Mouse (Mus musculus) cerebellum, adult (tissue): ENCODE results near the gene Bzw1.

ENCODE experiments used
- ATAC-seq: cut with Nextera tagmentation; 2 replicates; pipeline ENCODE4 v1.9.2; 2017; ENCODE audit warnings: mild to moderate bottlenecking, moderate library complexity, mixed read lengths; ENCODE audit not compliant: insufficient number of reproducible peaks, low FRiP score, low TSS enrichment

The Bzw1 gene

GRCm38 (mm10) chr1:58393284-58394195, 842 bp downstream of the Bzw1 start:
- ATAC-seq, result peak; percentile 49

DNA sequence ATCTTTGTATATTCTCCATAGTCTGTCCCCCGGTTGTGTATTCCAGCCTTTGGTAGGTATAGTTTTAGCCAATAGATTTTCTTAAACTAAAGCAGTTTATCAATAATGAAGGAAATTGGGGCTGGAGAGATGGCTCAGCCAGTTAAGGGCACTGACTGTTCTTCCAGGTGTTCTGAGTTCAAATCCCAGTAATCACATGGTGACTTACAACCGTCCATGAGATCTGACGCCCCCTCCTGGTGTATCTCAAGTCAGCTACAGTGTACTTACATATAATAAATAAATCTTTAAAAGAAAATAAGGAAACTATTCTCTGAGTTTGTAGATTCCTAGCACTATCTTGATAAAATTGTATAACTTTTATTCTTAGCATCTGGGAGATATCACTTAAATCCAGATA, 2.6 kb downstream of the Bzw1 start:
- no peak for ATAC-seq

GRCm38 (mm10) chr1:58396179-58396578, 3.5 kb downstream of the Bzw1 start:
- no peak for ATAC-seq

GRCm38 (mm10) chr1:58397731-58398130, 5.0 kb downstream of the Bzw1 start:
- no peak for ATAC-seq

DNA sequence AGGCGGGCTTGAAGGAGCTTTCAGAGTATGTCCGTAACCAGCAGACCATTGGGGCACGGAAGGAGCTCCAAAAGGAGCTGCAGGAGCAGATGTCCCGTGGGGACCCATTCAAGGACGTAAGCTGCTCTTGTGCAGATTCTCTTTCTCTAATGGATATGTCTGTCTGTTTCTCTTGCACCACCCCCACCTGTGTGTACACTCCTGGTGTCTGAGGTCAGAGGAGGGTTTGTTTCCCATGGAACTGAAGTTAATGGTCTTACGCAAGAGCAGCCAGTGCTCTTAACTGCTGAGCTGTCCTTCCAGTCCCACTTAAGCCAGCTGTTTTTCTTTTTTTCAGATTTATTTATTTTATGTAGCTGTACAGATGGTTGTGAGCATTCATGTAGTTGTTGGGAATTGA, 8.7 kb downstream of the Bzw1 start:
- no peak for ATAC-seq

- no peak for ATAC-seq
These were observed 11.0 kb downstream of the Bzw1 start for GRCm38 (mm10) chr1:58403745-58404144.

DNA sequence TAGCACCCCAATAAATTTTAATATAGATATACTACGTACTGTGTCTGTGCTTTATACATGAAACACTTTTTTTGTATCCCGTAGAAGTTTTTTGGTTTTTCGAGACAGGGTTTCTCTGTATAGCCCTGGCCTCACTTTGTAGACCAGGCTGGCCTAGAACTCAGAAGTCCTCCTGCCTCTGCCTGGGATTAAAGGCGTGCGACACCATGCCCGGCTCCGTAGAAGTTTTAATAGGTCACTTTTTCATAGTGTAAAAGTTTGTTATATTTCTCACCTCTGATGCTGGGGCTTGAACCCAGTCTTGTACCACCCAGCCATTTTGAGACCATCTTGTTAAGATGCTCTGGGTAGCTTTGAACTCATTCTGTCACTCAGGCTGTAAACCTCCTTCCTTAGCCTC, 14.6 kb downstream of the Bzw1 start:
- no peak for ATAC-seq

GRCm38 (mm10) chr1:58408141-58408540, 15.4 kb downstream of the Bzw1 start:
- ATAC-seq, result no peak

DNA sequence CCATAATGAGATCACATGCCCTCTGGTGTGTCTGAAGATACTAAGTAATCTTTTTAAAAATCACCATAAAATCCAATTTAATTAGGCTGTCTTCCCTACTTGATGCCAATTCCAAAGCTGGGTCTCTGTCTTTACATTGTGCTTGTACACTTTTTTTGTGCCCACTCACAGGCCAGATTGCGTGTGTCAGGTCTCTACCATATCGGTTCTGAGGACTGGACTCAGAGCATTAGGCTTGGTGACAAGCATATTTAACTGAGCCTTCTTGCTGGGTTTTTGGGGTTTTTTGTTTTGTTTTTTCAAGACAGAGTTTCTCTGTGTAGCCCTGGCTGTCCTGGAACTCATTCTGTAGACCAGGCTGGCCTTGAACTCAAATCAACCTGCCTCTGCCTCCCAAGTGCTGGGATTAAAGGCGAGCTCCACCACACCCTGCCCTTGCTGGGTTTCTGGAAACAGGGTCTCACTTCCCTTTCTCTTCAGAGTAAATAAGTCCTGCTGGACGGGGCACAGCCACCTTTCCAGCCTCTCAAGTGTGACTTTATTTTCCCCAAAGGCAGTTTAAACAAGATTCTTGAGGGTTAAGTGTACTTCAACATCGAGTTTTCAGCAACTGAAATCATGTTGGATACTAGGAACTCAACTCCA, 17.0 kb downstream of the Bzw1 start:
- ATAC-seq, result no peak

GRCm38 (mm10) chr1:58410198-58410588, 17.5 kb downstream of the Bzw1 start:
- ATAC-seq, result no peak

DNA sequence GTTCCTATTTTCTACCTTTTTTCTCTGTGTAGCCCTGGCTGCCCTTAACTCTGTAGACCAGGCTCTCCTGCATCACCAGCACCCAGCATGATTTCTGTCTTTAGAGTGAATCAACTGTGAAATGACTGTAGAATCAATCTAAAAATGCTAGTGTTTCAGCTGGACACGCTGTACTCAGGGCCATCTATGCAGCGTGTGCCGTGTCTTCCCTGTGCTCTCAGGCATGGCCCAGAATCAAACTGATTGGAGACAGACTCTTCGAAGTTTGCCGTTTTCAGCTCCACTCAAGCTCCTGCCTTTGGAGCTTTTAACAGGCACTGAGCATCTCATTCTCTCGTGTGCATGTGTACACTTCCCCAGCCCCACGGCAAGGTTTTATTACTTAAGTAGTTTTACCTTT, 18.1 kb downstream of the Bzw1 start:
- ATAC-seq, result no peak

- ATAC-seq, result no peak
These were observed 22.7 kb downstream of the Bzw1 start for GRCm38 (mm10) chr1:58415442-58415841.

GRCm38 (mm10) chr1:58416048-58416447, 23.4 kb downstream of the Bzw1 start:
- ATAC-seq, result no peak

GRCm38 (mm10) chr1:58420032-58420431, 27.3 kb downstream of the Bzw1 start:
- no peak for ATAC-seq

DNA sequence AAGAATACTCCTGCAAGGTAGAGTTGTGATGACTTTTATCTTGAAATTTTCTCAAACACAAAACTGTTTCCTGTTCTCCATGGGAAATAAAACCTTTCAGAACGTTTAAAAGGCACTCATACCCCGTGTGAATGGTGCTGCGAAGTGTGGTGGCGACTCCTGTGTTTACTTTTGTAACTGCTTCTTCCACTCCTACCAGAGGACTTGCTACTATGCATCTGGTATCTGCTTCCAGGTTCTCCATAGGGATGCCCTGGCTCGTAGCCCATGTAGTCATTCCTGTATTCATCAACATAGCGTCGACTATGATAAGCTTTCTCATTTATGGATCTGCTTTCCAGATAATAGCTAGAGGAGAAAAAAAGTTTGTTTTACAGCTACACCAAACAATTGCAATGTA, 28.3 kb downstream of the Bzw1 start:
- no peak for ATAC-seq

- 0 out of 2 replicates have a peak, but pooled peaks have one; percentile 13 for ATAC-seq
These were observed 30.2 kb downstream of the Bzw1 start for GRCm38 (mm10) chr1:58422879-58423278.

DNA sequence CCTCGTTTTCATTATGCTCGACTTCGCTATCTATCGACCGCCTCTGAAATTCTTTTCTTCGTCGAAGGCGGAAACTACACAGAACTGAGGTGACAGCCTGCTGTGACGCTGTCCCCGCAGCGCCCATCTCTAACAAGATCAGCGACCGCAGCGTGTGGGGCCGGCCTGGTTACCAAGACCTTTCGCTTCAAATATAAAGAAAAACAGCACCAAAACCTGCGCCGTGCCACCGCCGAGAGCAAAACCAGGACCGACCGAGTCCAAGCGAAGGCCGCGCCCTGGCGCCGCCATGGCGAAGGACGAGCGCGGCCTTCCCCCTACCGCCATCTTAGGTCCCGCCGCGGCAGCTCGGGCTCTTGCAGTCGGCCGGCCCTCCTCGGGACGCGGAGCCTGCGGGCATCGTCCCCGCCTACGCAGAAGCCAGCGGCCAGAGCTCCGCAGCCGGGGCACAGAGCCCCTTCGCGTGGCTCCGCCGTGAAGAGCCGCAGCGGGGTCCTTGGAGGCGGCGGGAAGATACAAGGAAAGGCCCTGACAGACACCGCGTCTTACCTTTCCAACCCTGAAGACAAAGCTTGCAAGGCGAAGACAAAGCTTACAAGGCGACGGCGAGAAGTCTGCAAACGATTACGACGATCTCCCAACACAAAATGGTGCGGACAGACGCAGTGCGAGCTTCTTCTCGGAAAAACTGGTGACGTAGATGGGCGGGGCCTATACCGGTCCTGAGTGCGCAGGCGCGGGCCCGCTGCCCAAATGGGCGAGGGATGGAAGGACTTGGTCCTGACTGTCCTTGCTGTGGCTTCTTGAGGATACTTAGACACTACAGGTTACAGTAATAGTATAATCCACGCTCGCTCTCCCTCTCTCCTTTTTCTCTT, 30.9 kb downstream of the Bzw1 start, which contains the start of gene Clk1:
Gene Clk1, minus strand, starts transcription at position 696 of the 878 bp plus-strand sequence.
- peak; percentile 90 for ATAC-seq

GRCm38 (mm10) chr1:58424551-58424950, 31.9 kb downstream of the Bzw1 start:
- no peak for ATAC-seq

DNA sequence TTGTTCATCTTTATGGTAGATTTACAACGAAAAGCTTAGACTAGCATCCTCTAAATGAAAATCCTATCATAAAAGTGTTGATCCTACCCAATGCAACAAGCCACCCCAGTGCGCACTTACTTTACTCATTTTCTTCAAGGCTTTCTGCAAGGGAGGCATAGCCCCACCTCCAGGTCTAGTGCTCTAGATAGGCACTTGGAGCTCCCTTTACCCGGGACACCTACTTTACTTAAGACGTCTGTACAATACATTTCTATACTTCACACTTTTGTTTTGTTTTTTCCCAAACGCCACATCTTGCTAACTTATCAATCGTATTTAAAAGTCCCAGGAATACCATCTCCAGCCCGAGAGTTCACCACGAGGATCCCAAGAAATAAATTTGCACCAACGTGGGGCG, 52.0 kb downstream of the Bzw1 start:
- no peak for ATAC-seq

GRCm38 (mm10) chr1:58445143-58445722, 52.5 kb downstream of the Bzw1 start, which contains the start of the genes Nif3l1 and Ppil3:
Gene Nif3l1 (plus strand): TSS chr1:58445151.
Gene Ppil3 (minus strand): TSS chr1:58445486.
- ATAC-seq, result peak; percentile 95
